Mouse (Mus musculus): ENCODE measurements around the gene Ifrd2. TPM values are rescaled to one million over a fixed set of nuclear protein-coding genes. Genes with fewer than 3 reads are reported as not detected.
"Not testable (repeated sequence)": the region's sequence is repeated elsewhere in the genome, so short reads cannot be mapped to it uniquely, and the experiment has no call there.

Gene Ifrd2
- total RNA-seq, 1 experiment: 66.6 TPM

DNA sequence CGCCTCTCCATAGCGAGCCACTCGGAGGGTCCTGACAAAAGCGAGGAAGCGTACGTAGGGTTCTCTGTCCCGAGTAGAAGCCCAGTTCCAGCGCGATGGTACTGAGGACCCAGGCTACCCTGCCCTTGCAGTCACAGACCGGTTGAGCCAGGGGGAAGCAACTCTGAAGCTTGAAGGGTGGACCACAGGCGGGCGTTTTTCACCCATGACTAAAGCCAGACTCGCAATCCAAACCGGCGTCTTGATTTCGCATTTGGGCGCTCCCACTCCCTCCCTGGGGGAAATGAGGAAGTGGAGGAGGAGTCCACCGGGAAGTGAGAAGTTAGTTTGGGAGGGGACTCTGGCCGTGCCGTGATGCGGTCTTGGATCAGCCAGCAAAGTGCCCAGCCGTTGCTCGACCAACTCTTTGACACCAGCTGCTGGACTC, 32.4 kb upstream of the Ifrd2 start:
- Histone ChIP-seq H3K36me3 (ENCODE audit: control insufficient read depth, insufficient read depth, low read length, poor library complexity, severe bottlenecking) (peaks cover 16% of the 10 kb centered on the region), H3K4me1 (ENCODE audit: control insufficient read depth in 2 of 2, insufficient read depth in 2 of 2, low read length in 2 of 2, poor library complexity in 1 of 2) (peaks cover 0 to 12% of the 10 kb centered on the region in 2 experiments; a peak in 1 of 4 replicates), H3K9me3 (ENCODE audit: control insufficient read depth, insufficient read depth, low read depth, low read length) (no peaks in the 10 kb centered on the region), H3K27ac (ENCODE audit: insufficient read depth, low read depth, low read length, poor library complexity, severe bottlenecking) (peak overlapping the region; percentile 57), H3K4me3 (ENCODE audit: insufficient read depth in 1 of 2, low read depth in 1 of 2, low read length in 2 of 2, poor library complexity in 1 of 2, severe bottlenecking in 1 of 2) (peak overlapping the region; percentile 64 to 80), H3K9ac (ENCODE audit: insufficient read depth, low read depth, low read length, poor library complexity, severe bottlenecking) (peak overlapping the region; percentile 81)
- TF ChIP-seq ZNF384 (IDR thresholded peaks at IDR 0.05; ENCODE audit: low read depth, low read length): no peak
- no peak for TF ChIP-seq ZC3H11A (IDR thresholded peaks at IDR 0.05; ENCODE audit: borderline replicate concordance, low read depth, low read length)
- TF ChIP-seq CHD2 (IDR thresholded peaks at IDR 0.05; ENCODE audit: low read depth, low read length): no peak
- no peak for TF ChIP-seq MAFK (IDR thresholded peaks at IDR 0.05; ENCODE audit: insufficient read depth, low read depth, low read length)
- no peak for TF ChIP-seq HCFC1 (IDR thresholded peaks at IDR 0.05; ENCODE audit: borderline replicate concordance, insufficient read depth, low read length)
- in situ Hi-C loops (cut with MboI; ENCODE audit: low sequenced_read_pairs in 2 of 2, unreplicated experiment in 2 of 2): no loop called here
- DNase-seq (ENCODE audit: low read depth, low spot score): no peak

DNA sequence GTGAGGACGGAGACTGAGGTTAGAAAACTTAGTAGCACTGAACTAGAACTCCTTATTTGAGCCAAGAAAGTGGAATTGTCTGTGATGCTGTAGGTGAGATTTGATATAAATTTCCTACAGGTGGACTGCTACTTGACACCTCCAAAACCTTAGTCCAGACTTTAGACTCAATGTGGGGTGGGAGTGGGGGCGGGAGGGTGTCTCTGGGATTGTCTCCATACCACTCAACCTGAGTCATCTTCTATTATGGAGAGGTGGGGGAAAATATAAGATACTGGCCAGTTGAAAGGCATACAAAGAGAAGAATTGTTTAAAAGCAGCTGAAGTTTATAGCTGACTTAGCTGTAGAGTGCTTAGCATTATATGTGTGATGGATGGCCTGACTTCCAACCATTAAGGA, 31.7 kb upstream of the Ifrd2 start:
- in situ Hi-C loops (cut with MboI; ENCODE audit: low sequenced_read_pairs in 2 of 2, unreplicated experiment in 2 of 2): no loop called here
- DNase-seq (ENCODE audit: low read depth, low spot score): no peak
- Histone ChIP-seq H3K4me3 (ENCODE audit: insufficient read depth in 1 of 2, low read depth in 1 of 2, low read length in 2 of 2, poor library complexity in 1 of 2, severe bottlenecking in 1 of 2) (peak overlapping the region; percentile 64 to 80), H3K27ac (ENCODE audit: insufficient read depth, low read depth, low read length, poor library complexity, severe bottlenecking) (no peak overlapping the region), H3K9me3 (ENCODE audit: control insufficient read depth, insufficient read depth, low read depth, low read length) (no peaks in the 10 kb centered on the region), H3K36me3 (ENCODE audit: control insufficient read depth, insufficient read depth, low read length, poor library complexity, severe bottlenecking) (peaks cover 16% of the 10 kb centered on the region), H3K9ac (ENCODE audit: insufficient read depth, low read depth, low read length, poor library complexity, severe bottlenecking) (peak overlapping the region; percentile 81; the same call in 1 of the 2 replicates), H3K4me1 (ENCODE audit: control insufficient read depth in 2 of 2, insufficient read depth in 2 of 2, low read length in 2 of 2, poor library complexity in 1 of 2) (peaks cover 0 to 10% of the 10 kb centered on the region in 2 experiments; a peak in 1 of 4 replicates)
- TF ChIP-seq HCFC1 (IDR thresholded peaks at IDR 0.05; ENCODE audit: borderline replicate concordance, insufficient read depth, low read length) (no peak), MAFK (IDR thresholded peaks at IDR 0.05; ENCODE audit: insufficient read depth, low read depth, low read length) (no peak), CHD2 (IDR thresholded peaks at IDR 0.05; ENCODE audit: low read depth, low read length) (no peak), ZNF384 (IDR thresholded peaks at IDR 0.05; ENCODE audit: low read depth, low read length) (no peak), ZC3H11A (IDR thresholded peaks at IDR 0.05; ENCODE audit: borderline replicate concordance, low read depth, low read length) (no peak)

DNA sequence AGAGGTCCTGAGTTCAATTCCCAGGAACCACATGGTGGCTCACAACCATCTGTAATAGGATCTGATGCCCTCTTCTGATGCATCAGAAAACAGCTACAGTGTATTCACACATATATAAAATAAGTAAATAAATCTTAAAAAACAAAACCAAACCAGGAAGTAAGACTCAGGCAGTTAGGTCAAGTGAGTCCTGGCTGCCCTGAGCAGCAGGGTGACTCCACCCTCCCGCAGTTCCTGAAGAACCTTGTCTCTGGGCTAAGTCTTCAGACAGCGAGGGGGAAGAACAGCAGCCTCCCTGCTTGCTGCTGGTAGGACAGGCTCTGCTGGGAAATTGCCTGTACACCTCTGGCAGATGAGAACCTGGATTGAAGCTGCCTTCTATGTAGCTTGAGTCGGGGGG, 31.1 kb upstream of the Ifrd2 start:
- H3K4me1 ChIP-seq (ENCODE audit: control insufficient read depth in 2 of 2, insufficient read depth in 2 of 2, low read length in 2 of 2, poor library complexity in 1 of 2): peaks cover 0 to 5% of the 10 kb centered on the region in 2 experiments; a peak in 1 of 4 replicates
- no peak overlapping the region for H3K9ac ChIP-seq (ENCODE audit: insufficient read depth, low read depth, low read length, poor library complexity, severe bottlenecking)
- DNase-seq (ENCODE audit: low read depth, low spot score): no peak
- in situ Hi-C loops (cut with MboI; ENCODE audit: low sequenced_read_pairs in 2 of 2, unreplicated experiment in 2 of 2): no loop called here
- no peaks in the 10 kb centered on the region for H3K9me3 ChIP-seq (ENCODE audit: control insufficient read depth, insufficient read depth, low read depth, low read length)
- H3K27ac ChIP-seq (ENCODE audit: insufficient read depth, low read depth, low read length, poor library complexity, severe bottlenecking): no peak overlapping the region
- no peak for TF ChIP-seq ZC3H11A (IDR thresholded peaks at IDR 0.05; ENCODE audit: borderline replicate concordance, low read depth, low read length)
- TF ChIP-seq CHD2 (IDR thresholded peaks at IDR 0.05; ENCODE audit: low read depth, low read length): no peak
- no peak for TF ChIP-seq HCFC1 (IDR thresholded peaks at IDR 0.05; ENCODE audit: borderline replicate concordance, insufficient read depth, low read length)
- TF ChIP-seq MAFK (IDR thresholded peaks at IDR 0.05; ENCODE audit: insufficient read depth, low read depth, low read length): no peak
- TF ChIP-seq ZNF384 (IDR thresholded peaks at IDR 0.05; ENCODE audit: low read depth, low read length): no peak
- peaks cover 18% of the 10 kb centered on the region for H3K36me3 ChIP-seq (ENCODE audit: control insufficient read depth, insufficient read depth, low read length, poor library complexity, severe bottlenecking)
- no peak overlapping the region for H3K4me3 ChIP-seq (ENCODE audit: insufficient read depth in 1 of 2, low read depth in 1 of 2, low read length in 2 of 2, poor library complexity in 1 of 2, severe bottlenecking in 1 of 2)

DNA sequence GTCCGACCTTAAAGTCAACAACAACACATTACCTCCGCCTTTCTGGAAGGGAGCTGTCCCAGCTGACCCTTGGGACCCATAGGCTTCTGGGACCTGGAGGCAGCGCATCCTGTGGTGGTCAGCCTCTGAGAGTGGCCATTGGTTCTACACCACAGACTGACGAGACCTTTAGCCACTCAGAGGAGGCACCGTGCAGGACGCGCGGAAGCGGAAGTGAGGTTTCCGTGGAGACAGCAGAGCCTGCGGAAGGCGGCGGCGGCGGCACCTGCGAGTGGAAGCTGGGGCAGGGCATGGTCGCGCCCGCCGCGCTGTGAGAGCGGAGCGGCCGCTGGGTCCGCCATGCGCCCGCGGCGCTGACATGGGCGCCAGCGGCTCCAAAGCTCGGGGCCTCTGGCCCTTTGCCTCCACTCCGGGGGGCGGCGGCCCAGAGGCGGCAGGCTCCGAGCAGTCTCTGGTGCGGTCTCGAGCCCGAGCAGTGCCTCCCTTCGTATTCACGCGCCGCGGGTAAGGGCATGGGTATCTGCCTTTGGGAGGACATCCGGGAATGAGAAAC, 24.3 kb upstream of the Ifrd2 start, which contains the start of gene Tusc2:
Gene Tusc2, plus strand, starts transcription at position 227 of the 553 bp plus-strand sequence.
- H3K9me3 ChIP-seq (ENCODE audit: control insufficient read depth, insufficient read depth, low read depth, low read length): no peaks in the 10 kb centered on the region
- in situ Hi-C loops (cut with MboI; ENCODE audit: low sequenced_read_pairs in 2 of 2, unreplicated experiment in 2 of 2): no loop called here
- H3K9ac ChIP-seq (ENCODE audit: insufficient read depth, low read depth, low read length, poor library complexity, severe bottlenecking): peak within 1 kb of the TSS; percentile 80
- peaks cover 19% of the 10 kb centered on the region for H3K36me3 ChIP-seq (ENCODE audit: control insufficient read depth, insufficient read depth, low read length, poor library complexity, severe bottlenecking)
- TF ChIP-seq ZNF384 (IDR thresholded peaks at IDR 0.05; ENCODE audit: low read depth, low read length) (no peak), CHD2 (IDR thresholded peaks at IDR 0.05; ENCODE audit: low read depth, low read length) (peak; percentile 75; the same call in 1 of the 2 replicates)
- no peak within 1 kb of the TSS for H3K27ac ChIP-seq (ENCODE audit: insufficient read depth, low read depth, low read length, poor library complexity, severe bottlenecking)
- H3K4me3 ChIP-seq (ENCODE audit: insufficient read depth in 1 of 2, low read depth in 1 of 2, low read length in 2 of 2, poor library complexity in 1 of 2, severe bottlenecking in 1 of 2): peak within 1 kb of the TSS; percentile 79 to 87
- peaks cover 0 to 10% of the 10 kb centered on the region in 2 experiments; a peak in 1 of 4 replicates for H3K4me1 ChIP-seq (ENCODE audit: control insufficient read depth in 2 of 2, insufficient read depth in 2 of 2, low read length in 2 of 2, poor library complexity in 1 of 2)
- DNase-seq (ENCODE audit: low read depth, low spot score): peak; percentile 87

DNA sequence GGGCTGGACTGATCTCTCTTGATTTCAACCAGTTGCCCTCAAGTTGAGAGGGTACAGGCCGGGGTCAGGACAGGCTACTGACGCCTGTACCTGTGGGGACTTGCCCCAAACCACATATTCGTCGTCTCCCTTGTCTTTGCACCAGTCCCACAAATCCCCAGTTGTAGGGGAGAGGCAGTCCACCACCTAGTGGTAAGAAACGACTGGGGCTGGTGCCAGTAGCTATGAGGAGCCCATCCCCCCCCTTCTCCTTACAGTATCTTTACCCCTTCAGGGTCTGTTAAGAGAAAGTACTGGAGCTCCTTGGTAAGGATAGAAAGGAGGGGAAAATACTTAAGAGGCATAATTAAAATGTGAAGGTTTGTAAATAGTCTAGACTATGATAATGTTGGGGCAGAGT, 21.9 kb upstream of the Ifrd2 start:
- H3K4me3 ChIP-seq (ENCODE audit: insufficient read depth in 1 of 2, low read depth in 1 of 2, low read length in 2 of 2, poor library complexity in 1 of 2, severe bottlenecking in 1 of 2); H3K9me3 ChIP-seq (ENCODE audit: control insufficient read depth, insufficient read depth, low read depth, low read length); H3K9ac ChIP-seq (ENCODE audit: insufficient read depth, low read depth, low read length, poor library complexity, severe bottlenecking); in situ Hi-C loops (cut with MboI; ENCODE audit: low sequenced_read_pairs in 2 of 2, unreplicated experiment in 2 of 2); H3K27ac ChIP-seq (ENCODE audit: insufficient read depth, low read depth, low read length, poor library complexity, severe bottlenecking); DNase-seq (ENCODE audit: low read depth, low spot score): not testable (repeated sequence)
- peaks cover 14% of the 10 kb centered on the region for H3K36me3 ChIP-seq (ENCODE audit: control insufficient read depth, insufficient read depth, low read length, poor library complexity, severe bottlenecking)
- peaks cover 0 to 17% of the 10 kb centered on the region in 2 experiments; a peak in 3 of 4 replicates for H3K4me1 ChIP-seq (ENCODE audit: control insufficient read depth in 2 of 2, insufficient read depth in 2 of 2, low read length in 2 of 2, poor library complexity in 1 of 2)

Data from ES-E14 (cell line).